Mouse (Mus musculus) testis, adult 2 months (tissue): Measurements from ENCODE around the gene Lst1.

Source experiments
- CTCF ChIP-seq: fragments of 200-500 bp; IDR thresholded peaks from 2 replicates; pipeline ENCODE4 v1.5.1; 2012; ENCODE audit warnings: low read depth, mild to moderate bottlenecking, inconsistent platforms, low read length, moderate library complexity; ENCODE audit not compliant: control insufficient read depth, insufficient read depth, insufficient replicate concordance
- POLR2A ChIP-seq: fragments of 200-500 bp; IDR thresholded peaks from 2 replicates; pipeline ENCODE4 v1.6.1; 2012; ENCODE audit warnings: low read depth, mild to moderate bottlenecking, inconsistent platforms, low read length, moderate library complexity; ENCODE audit not compliant: control insufficient read depth

DNA sequence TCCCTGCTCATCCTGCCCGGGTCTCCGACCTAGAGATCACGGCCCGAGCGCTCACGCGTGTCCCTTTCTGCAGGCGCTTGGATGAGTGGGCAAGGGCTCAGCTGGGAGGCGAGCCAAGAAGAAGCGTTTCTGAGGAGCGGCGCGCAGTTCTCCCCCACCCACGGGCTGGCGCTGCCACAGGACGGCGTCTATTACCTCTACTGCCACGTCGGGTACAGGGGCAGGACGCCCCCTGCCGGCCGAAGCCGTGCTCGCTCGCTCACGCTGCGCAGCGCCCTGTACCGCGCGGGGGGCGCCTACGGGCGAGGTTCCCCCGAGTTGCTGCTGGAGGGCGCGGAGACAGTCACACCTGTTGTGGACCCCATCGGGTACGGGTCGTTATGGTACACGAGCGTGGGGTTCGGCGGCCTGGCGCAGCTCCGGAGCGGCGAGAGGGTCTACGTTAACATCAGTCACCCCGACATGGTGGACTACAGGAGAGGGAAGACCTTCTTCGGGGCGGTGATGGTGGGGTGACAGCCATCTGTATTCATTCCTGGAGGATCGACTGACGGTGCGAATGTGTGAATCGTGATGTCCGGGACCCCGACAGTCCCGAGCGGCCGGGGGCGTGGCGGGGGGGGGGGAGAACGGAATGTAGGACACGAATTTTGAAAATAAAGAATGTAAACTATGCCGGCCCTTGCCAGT lies 7.5 kb upstream of the Lst1 start:
- TF ChIP-seq POLR2A (no peak), CTCF (peak; percentile 96)
